Mouse (Mus musculus) naive thymus-derived CD4-positive, alpha-beta T cell, adult 2 months (primary cell): ENCODE results near the gene 1600014C10Rik.
A peak's percentile ranks its signal among the peaks of the same experiment; 100 is the strongest.

Experiments
- DNase-seq: peaks from one replicate; pipeline ENCODE4 v3.0.0-alpha.2; 2011; ENCODE audit warnings: low read depth

1600014C10Rik gene

DNA sequence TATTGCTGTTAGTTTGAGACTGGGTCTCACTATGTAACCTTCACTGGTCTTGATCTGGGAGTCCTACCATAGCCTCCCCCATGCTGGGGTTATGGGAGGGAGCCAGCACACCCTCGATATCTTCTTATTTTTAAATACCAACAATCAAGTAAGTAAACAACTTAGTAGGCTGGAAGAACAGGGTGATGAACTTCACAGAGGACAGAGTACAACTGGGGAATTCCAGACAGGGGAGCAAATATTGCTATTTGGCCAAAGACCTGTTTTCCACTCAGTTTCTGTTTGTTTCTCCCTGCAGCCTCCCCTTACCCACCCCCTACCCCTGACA, 1.4 kb downstream of the 1600014C10Rik start:
- DNase-seq = no peak

DNA sequence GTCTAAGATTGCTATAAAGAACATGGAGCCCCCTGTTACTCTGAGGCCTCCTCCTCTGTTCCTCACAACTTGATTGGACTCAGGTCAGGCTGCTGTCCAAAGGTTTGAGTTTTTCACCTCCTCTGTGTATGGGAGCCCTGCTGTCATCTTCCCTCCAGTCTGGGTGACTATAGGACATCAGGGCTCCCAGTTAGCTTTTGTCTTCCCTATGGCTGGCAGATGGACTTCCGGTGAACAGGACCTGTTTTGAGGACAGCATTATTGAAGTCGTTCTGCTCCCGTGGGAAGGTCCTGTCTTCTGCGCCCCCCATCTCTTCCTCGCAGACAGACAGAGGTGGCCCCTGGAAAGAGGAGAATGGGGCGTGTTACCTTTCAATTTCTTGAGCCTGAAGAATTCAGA, 1.8 kb downstream of the 1600014C10Rik start:
- no peak for DNase-seq

DNA sequence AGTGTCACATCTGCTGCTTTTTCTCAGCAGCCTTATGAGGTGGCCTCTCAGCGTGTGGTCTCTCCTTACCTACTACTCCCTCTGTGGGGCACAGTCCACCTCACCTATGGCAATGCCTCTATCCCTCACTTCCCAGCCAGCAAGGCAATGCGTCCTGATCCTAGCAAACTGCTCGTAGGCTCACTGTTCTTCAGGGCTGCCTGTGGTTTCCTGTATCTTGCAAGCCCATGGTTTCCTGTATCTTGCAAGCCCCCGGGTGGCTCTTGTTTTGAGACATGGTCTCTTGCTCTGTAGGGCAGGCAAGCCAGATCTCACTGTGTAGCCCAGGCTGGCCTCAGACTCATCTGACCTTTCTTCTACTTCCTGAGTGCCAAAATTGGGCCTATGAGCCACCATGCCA, 3.8 kb downstream of the 1600014C10Rik start:
- peak; percentile 51 for DNase-seq

DNA sequence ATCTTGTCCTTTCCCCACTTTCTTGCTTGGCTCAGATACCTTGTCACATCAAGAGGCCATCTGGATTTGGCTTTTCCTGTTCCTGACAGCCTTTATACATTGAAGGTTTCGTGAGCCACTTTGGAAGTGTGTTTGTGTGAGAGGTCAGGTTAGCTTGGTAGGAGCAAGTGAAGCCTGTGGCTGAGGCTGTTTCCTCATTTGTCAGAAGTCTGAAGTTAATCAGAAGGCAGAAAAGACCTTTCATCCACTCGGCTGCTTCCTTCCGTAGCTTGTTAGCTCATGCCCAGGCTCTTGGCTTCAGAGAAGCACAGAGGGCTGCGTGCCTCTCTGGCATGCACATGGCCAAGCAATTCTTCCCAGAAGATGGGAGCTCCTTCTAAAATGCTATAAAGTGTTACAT, 4.8 kb downstream of the 1600014C10Rik start:
- DNase-seq = peak; percentile 51

DNA sequence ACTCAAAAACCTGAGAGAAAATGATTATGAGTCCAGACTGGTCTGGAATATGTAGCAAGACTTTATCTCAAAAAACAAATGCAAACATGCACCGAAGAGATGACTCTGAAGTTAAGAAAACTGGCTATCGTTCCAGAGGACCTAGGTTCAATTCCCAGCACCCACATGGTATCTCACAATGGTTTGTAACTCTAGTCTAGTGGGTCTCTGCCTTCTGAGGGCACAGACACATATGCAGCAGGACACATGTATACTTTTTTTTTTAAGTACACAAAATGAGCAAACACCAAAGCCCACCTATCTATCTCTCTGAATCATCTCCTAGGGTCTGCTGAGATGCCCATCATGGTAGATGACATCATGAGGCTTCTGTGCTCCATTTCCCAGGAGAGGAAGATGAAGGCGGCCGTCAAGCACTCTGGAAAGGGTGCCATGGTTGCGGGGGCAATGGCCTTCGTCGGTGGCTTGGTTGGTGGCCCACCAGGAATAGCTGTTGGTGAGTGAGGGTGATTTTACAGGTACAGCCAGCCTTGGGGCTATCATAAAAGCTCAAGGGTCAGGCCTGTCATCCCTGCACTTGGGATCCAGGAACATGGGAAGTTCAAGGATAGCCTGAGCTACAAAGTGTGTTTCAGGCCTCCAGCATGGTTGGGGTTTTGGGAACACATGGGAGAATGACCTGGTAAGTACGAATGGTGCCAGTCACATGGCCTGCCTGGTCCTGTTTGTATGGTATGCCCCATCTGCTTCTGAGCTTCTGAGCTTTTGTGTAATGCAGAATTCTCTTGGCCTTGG, 5.5 kb downstream of the 1600014C10Rik start:
- DNase-seq = no peak

DNA sequence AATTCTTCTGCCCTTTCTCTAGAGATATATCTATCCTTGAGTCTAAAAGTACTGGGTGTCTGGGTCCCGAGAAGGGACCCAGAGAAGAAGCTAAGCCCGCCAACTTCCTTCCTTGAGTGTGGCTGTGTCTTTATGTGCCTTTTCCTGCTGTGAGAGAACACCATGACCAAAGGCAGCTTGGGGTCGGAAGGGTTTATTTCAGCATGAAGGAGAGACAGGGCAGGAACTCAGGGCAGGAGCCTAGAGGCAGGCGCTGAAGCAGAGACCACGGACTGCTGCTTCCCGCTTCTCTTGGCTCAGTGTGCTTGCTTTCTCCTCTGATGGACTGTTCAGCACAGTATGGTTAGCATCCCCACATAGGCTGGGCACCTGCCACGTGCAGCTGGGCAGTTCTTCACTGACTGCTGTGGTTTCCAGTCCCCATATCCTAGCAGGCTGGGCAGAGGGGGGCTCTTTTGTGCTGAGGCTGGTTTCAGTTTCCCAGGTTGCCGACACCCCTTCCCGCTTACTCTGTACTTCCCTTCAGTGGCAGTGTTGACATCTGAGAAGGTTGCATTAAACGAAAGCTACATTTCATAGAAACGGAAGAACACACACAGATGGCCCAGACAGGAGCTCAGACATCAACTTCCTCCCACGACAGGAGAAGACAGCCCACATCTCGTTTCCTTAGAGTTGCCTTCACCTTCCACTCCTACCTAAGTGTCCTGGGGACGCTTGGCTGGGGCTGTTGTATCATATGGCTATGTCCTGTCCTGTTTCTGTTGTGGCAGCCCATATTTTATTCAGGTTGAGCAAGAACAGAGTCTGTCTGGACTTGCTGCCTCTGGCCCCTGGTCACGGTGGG, 6.3 kb downstream of the 1600014C10Rik start:
- peak; percentile 78 for DNase-seq

DNA sequence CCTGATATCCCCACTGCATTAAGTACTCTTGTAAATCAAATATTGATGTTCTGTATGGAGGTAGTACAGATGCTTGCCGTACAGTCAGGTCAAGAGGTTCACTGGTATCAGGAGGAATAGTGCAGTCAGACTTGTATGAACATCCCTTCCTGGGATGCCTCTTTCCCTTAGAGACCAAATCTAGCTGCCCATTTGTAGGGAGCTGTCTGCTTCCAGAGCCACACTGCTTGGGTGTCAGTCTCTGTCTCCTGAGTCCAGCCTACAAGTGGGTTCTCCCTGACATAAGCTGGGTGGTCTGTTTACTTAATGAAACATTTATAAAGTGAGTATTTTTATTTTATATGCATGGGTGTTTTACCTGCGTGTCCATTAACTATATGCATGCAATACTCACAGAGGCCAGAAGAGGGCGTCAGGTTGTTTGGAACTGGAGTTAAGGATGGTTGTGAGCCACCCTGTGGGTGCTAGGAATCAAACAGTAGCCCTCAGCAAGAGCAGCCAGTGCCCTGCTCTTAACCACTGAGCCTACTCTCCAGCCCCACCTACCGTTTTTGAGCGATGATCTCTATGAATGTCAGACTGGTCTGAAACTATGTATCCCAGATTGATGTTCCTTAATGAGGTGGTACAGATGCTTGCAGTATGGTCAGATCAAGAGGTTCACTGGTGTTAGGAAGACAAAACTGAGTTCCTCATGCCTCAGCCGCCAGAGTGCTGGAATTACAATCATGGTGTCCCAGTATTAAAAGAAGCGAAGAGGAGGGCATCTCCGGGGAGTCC, 7.2 kb downstream of the 1600014C10Rik start:
- peak; percentile 58 for DNase-seq

DNA sequence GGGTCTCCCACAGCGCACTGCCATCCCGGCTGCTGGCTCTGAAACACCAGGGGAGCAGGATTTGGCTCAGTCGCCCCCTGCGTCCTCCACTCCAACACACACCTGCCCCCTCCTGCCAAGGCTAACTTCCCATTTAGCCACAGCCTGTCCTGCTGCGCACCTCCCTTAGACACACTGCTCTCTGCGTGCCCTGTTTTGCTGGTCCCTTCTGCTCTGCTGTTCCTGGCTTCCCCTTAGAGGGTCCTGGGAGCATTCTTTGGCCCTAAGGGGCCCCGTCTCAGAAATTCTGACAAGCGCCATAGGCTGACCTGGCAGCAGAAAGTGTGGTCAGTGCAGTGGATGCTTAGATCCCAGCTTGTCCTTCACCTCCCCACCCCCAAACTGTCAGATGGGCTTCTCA, 8.1 kb downstream of the 1600014C10Rik start:
- no peak for DNase-seq

DNA sequence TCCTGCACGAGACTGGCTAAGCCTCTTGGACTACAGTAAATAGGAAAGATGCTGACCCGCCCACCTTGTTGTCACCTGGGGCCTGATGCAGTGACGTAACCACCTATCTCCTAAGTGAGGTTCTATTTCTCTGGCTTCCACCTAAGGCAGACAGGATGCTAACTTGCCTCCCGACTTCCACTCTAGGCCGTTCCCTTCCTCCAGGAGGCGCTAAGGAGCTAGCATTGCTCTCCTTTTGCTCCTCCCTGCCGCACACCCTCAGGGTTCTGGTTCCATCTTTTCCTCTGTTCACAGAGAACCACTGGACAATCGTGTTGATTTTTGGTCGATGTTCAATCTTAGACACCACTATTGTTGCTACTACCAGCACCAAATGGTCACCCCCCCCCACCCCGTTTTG, 8.6 kb downstream of the 1600014C10Rik start:
- peak; percentile 59 for DNase-seq

DNA sequence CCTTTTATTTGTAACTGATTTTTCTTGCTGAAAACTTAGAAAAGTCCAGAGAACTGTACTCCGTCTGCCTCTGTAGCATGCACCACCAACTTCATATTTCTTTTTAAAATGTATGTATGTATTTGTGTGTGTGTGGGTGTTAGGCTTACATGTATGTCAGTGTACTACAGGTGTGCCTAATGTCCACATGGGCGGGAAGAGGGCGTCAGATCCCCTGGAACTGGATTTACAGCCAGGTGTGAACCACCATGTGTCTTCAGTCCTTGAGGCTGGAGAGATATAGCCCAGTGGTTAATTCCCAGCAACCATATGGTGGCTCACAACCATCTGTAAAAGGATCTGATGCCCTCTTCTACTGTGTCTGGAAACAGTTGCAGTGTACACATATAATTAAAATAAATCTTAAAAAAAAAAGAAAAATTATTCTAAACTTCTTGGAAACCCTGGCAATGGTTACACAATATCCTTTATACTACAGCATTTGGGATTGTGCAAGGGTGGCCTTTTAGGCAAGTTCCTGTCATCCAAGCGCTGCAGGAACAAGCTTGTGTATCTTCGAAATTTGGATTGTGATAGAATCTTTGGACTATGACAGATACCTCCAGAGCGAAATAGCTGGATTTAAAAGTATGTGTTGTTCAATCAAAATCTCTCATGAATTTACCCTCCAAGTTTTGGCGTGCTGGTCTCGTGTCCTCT, 17.0 kb downstream of the 1600014C10Rik start:
- DNase-seq = no peak

DNA sequence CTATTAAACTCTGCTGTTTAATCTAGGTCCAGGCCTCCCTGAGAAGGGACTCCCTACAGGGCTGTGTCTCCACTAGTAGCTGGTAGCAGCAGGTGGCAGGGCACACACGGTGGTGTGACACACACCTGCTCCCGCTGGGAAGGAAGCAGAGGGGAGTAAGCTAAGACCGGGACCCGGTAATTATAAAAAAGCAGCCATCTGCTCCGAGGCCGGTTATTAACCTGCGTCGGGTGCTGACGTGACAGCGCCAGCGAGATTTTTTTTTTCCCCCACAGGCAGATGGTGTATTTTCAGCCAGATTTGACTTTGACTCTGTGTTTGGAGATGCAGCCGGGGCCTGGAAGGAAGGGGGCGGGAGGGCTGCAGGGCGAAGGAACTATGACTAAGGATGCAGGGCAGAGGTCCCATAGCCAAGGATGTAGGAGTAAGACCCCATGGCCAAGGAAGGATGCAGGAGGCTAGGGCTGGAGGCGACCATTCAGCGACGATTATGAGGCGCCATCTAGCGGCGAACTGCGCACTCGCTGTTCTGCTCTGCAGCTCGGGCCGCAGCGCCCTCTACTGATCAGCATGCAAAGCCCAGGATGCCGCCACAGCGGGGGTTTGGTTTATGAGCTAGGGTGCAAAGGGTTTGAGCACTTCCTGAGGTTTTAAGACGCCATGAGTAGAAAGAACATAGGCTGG, 17.7 kb downstream of the 1600014C10Rik start:
- DNase-seq = peak; percentile 95

DNA sequence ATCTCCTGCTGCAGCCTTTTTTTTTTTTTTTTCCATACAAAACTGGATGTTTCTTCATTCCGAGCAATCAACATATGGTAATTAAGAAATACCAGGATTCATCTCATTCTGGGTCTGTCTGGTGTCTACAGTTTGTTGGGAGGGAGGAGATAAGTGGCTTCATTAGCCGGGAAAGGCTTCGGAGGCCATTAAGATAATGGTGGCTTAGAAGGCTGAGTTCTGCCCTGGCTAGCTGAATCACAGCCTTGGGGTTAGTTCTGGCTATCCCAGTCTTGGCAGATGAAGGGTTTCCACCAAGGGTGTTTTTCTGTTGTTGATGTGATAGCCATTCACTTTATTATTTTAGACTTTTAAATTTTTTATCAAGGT, 18.3 kb downstream of the 1600014C10Rik start:
- DNase-seq = no peak

DNA sequence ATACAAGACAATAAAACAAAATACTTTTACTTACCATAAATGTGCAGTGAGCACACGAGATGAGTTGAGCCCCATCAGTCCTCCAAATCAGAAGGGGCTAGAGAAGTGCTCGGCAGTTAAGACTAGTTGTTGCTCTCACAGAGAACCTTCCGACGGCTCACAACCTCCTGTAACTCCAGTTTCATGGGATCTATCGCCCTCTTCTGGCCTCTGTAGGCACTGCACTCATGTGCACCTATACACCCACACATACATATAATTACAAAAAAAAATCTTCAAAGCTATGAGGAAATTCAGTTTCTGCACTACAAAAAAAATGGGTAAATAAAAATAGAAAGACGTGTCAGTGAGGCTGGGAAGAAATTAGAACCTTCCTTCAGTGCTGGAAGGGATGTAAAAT, 21.3 kb downstream of the 1600014C10Rik start:
- peak; percentile 47 for DNase-seq

DNA sequence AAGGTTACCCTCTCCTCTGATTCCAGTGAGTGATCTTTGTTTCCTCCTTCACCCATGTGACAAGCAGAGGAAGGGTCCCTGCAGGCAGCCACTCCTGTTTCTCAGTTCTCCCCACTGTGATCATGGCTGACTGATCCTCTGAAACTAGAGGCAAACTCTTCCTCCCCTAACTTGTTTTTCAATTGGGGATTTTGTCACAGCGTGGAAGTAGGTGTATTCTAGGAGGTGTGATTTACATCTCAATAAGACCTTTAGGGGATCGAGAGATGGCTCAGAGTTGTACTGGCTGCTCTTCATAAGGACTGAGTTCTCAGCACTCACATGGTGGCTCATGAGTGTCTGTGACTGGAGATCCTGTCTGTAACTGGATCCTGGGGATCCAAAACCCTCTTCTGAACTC, 22.8 kb downstream of the 1600014C10Rik start:
- DNase-seq = no peak

DNA sequence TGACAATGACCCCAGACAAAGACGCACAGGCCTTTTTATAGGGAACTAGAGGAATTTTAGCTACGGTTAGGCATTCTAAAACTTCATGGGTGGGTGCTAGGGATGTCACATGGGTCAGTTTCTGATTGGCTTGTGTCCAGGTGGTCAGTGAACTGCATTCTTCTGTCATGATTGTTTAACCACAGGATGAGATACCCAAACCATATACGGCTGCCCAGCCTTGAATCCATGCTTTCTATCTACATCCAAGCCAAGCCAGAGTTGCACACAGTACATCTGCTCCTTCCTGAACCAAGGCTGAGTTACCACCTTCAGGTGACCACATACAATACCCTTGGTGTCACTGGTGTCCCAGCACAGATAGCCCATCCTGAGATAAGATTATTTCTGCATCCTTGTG, 23.5 kb downstream of the 1600014C10Rik start:
- no peak for DNase-seq

DNA sequence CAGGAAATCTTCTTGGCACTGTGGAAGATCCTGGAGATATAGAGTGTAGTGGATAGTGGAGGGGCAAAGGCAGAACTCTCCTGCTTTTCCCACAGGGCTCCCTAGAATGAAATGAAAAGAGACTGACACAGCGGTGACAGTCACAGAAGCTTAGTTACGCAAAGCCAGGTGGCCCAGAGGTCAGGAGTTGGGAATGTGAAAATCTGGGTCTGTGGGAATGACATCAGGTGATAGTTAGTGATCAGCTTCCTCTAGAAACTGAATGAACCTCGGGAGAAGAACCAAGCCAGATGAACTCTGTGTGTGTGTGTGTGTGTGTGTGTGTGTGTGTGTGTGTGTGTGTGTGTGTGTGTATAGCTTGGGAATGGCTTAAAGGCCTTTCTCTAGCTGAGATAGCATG, 26.0 kb downstream of the 1600014C10Rik start:
- no peak for DNase-seq

DNA sequence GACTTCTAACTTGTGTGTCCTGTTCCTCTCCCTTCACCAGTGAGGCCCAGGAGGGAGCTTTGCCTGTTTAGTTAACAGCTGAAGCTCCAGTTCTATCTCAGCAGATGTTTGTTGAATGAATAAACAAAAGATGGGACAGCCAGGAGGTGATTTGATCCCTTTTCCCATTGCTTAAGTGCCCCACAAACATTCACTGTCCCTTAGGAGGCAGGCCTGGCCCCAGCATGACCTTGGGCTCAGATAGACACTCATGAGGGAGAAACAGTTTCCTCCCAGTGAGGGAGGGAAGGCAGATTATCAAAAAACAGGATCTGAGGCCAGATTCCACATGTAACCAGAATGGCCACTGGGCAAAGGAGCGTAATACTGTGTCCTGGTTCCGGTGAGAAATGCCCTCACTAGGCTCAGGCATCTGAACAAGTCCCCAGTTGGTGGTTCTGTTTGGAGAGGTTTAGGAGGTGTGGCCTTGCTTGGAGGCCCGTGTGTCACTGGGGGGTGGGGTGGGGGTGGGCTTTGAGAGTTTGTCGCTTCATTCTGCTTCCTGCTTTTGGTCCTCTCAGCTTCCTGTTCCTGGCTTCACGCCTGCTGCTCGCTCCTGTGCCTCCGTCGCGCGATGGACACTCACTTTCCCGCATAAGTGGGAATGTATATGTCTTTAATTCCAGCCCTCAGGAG, 26.6 kb downstream of the 1600014C10Rik start:
- DNase-seq = no peak

DNA sequence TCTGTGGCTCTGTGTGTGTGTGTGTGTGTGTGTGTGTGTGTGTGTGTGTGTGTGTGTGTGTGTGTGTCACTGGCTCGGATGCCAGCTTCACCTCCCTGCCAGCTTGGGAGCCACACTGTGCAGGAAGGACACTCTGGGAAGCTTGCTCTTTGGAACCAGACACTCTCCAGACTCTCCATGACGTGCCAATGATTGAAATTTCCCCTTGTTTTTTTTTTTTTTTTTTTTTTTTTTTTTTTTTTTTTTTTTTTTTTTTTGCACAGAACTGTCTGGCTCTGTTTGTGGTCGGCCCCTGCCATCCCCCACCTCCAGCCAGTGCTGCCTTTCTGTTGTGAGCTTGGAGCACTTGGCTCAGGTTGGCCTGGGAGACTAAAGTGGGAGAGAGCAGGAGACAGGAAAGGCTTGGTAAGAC, 29.6 kb downstream of the 1600014C10Rik start:
- no peak for DNase-seq

DNA sequence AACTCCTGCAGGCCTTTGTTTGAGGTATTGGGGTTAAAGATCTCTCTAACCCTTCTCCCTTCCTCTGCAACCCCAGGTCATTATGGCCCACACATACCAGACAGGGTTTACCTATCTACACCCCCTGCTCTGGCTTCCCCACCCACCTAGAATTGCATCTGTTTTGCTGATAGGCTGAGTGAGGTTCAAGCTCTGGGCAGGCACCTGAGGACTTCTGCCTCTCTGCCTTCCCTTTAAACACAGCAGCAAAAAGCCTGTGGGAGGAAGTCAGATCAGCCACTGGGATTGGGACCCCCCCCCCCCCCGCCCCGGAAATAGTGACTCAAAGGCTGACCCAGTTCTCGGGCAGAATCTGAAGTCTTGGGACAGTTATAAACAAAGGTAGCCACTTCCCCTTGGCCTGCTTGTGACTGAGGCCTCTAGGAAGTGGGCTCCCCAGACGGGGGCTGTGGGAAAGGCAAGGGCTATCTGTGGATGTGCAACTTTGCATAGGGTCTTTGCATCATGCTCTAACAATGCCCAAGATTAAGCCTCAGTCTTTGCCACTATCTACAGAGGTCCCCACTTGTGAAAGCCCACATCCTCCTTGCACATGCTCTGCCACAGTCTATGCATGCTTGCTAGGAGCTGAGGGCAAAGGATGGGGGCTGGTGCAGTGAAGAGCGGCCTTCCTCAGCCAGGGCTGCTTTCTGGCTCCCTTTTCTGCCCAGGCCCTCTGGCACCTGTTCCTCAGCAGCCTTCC, 31.6 kb downstream of the 1600014C10Rik start:
- DNase-seq = peak; percentile 50

DNA sequence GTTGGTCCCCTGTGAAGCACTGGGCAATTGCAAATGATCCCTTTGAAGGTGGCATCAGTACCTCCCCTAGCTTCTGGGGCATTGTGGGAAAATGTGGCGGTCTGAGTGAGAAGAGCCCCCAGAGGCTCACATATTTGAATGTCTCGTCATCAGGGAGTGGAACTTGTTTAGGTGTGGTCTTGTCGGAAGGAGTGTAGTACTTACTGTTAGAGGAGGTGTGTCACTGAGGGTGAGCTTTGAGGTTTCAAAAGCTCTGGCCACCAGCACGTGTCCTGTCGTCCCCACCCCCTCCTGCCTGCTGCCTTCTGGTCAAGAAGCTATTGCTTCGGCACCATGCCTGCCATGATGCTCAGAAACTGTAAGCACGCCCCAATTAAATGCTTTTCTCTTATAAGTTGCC, 32.3 kb downstream of the 1600014C10Rik start:
- no peak for DNase-seq
